Mouse (Mus musculus) embryonic facial prominence, embryonic 13.5 days (tissue): ENCODE measurements around the gene Carnmt1. TPM values are rescaled to one million over a fixed set of nuclear protein-coding genes. Genes with fewer than 3 reads are reported as not detected.

ENCODE experiments used
- ATAC-seq: fragments of 200-750 bp; cut with Nextera tagmentation; 2 replicates; pipeline ENCODE4 v1.8.0; 2017; ENCODE audit warnings: low read depth; ENCODE audit not compliant: insufficient number of reproducible peaks, insufficient read depth, low FRiP score, low TSS enrichment
- H3K27ac ChIP-seq: fragments of 300-500 bp; sonication (generic); 2 replicates; pipeline ENCODE4 v1.5.1; 2015; ENCODE audit warnings: moderate library complexity, mild to moderate bottlenecking, inconsistent platforms
- H3K27me3 ChIP-seq: fragments of 300-500 bp; sonication (generic); 2 replicates; pipeline ENCODE4 v1.6.1; 2015; ENCODE audit warnings: mild to moderate bottlenecking, inconsistent platforms
- H3K36me3 ChIP-seq: fragments of 300-500 bp; sonication (generic); 2 replicates; pipeline ENCODE4 v1.6.1; 2015; ENCODE audit warnings: mild to moderate bottlenecking, inconsistent platforms
- H3K4me1 ChIP-seq: fragments of 300-500 bp; sonication (generic); 2 replicates; pipeline ENCODE4 v1.6.1; 2015; ENCODE audit warnings: inconsistent platforms
- H3K4me2 ChIP-seq: fragments of 300-500 bp; sonication (generic); 2 replicates; pipeline ENCODE4 v1.6.1; 2015; ENCODE audit warnings: moderate library complexity, mild to moderate bottlenecking, inconsistent platforms
- H3K4me3 ChIP-seq: fragments of 300-500 bp; sonication (generic); 2 replicates; pipeline ENCODE4 v1.5.1; 2015; ENCODE audit warnings: mild to moderate bottlenecking, inconsistent platforms
- H3K9ac ChIP-seq: fragments of 300-500 bp; sonication (generic); 2 replicates; pipeline ENCODE4 v1.6.1; 2015; ENCODE audit warnings: mild to moderate bottlenecking, inconsistent platforms
- H3K9me3 ChIP-seq: fragments of 300-500 bp; sonication (generic); 2 replicates; pipeline ENCODE4 v1.6.1; 2016; ENCODE audit warnings: inconsistent platforms
- WGBS: fragments of 180-500 bp; shearing (Covaris S2); methylation state at CpG from one replicate; pipeline ENCODE4 v1.1.7; 2015; ENCODE audit warnings: mixed read lengths; 5-methylcytosine and 5-hydroxymethylcytosine counted together
- polyA plus RNA-seq: library from polyadenylated mRNA; unstranded; fragments of >200 nt; fragmentation: Nextera tagmentation; extraction: Ambion mirVana; gene quantifications from 2 replicates; pipeline ENCODE4 v1.2.1, GENCODE M21; 2015

Carnmt1 gene
- polyA plus RNA-seq, 1 experiment from 2014 or later: 37.3 TPM

DNA sequence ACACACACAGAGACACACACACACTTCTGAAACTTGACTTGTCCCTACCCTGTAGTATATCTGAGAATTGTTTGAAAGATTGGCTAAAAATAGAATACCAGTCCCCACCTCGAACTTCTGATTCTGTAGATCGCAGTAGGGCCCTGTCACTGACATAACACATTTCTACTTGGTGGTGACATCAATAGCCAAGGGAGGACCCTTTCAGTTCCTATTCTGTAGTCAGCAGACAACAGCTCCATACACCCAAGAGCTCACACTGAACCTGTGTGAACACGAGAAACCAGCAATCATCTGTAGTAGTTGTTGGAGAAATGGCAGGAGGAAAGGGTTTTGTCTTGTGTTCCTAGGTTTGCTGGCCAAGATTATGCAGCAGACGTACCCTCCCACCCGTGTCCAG lies 15.6 kb upstream of the Carnmt1 start:
- H3K27me3 ChIP-seq: no peaks in the 10 kb centered on the region
- ATAC-seq: no peak

GRCm38 (mm10) chr19:18655999-18656398 lies 14.6 kb upstream of the Carnmt1 start:
- no peak overlapping the region for H3K4me2 ChIP-seq
- H3K4me3 ChIP-seq: no peak overlapping the region
- H3K4me1 ChIP-seq: no peaks in the 10 kb centered on the region
- no peaks in the 10 kb centered on the region for H3K27me3 ChIP-seq
- H3K36me3 ChIP-seq: no peaks in the 10 kb centered on the region
- ATAC-seq: no peak
- no peak overlapping the region for H3K9ac ChIP-seq
- no peaks in the 10 kb centered on the region for H3K9me3 ChIP-seq
- 84% methylated on average over 7 of the region's 7 CpGs for WGBS
- no peak overlapping the region for H3K27ac ChIP-seq

More for the DNA sequence above, 15.6 kb upstream of the Carnmt1 start:
- no peaks in the 10 kb centered on the region for H3K9me3 ChIP-seq
- no peak overlapping the region for H3K9ac ChIP-seq
- H3K36me3 ChIP-seq: no peaks in the 10 kb centered on the region
- WGBS: 82% methylated on average over 5 of the region's 5 CpGs
- no peak overlapping the region for H3K27ac ChIP-seq
- no peaks in the 10 kb centered on the region for H3K4me1 ChIP-seq
- no peak overlapping the region for H3K4me2 ChIP-seq
- H3K4me3 ChIP-seq: no peak overlapping the region

DNA sequence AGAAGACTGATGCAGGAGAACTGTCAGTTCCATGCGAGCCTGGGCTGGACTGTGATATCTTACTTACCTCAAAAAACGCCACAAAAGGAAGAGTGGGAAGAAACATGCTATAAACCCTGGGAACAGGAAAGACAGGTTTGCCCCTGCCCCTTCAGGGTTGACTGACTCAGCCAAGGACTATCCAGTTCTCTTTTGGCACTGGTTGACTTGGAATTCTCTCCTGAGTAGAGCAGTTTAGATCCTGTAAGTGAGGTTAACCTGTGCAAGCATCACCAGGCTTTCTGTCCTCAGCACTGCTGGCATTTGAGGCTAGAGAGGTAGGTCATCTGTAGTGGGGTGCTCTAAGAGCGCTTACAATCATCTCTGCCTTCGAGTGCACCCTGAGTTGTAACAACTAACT lies 12.1 kb upstream of the Carnmt1 start:
- Histone ChIP-seq H3K27ac (no peak overlapping the region), H3K4me3 (no peak overlapping the region), H3K27me3 (no peaks in the 10 kb centered on the region), H3K4me2 (no peak overlapping the region), H3K36me3 (no peaks in the 10 kb centered on the region), H3K9ac (no peak overlapping the region), H3K4me1 (no peaks in the 10 kb centered on the region), H3K9me3 (no peaks in the 10 kb centered on the region)
- no peak for ATAC-seq
- 57% methylated on average over 4 of the region's 4 CpGs for WGBS

DNA sequence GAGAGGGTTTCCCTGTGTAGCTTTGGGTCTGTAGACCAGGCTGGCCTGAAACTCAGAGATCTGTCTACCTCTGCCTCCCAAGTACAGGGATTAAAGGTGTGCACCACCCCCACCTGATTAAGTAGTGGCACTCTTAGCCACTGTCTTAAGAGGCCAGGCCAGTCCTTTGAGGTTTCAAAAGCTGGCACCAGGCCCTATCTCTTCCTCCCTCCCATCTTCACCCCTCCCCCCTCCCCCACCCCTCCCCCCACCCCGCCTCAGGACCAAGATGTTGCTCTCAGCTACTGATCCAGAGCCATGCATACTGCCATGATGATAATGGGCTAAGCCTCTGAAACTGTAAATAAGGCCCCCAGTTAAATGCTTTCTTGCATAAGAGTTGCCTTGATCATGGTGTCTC lies 11.2 kb upstream of the Carnmt1 start:
- H3K27me3 ChIP-seq: no peaks in the 10 kb centered on the region
- H3K9me3 ChIP-seq: no peaks in the 10 kb centered on the region
- ATAC-seq: no peak
- no peak overlapping the region for H3K9ac ChIP-seq
- no peaks in the 10 kb centered on the region for H3K36me3 ChIP-seq
- H3K4me3 ChIP-seq: no peak overlapping the region
- no peak overlapping the region for H3K27ac ChIP-seq
- no peaks in the 10 kb centered on the region for H3K4me1 ChIP-seq
- 50% methylated on average over 1 of the region's 1 CpGs for WGBS
- no peak overlapping the region for H3K4me2 ChIP-seq

GRCm38 (mm10) chr19:18660466-18660865 lies 10.1 kb upstream of the Carnmt1 start:
- no peak overlapping the region for H3K4me2 ChIP-seq
- H3K9ac ChIP-seq: no peak overlapping the region
- H3K36me3 ChIP-seq: no peaks in the 10 kb centered on the region
- ATAC-seq: no peak
- no peak overlapping the region for H3K4me3 ChIP-seq
- no peaks in the 10 kb centered on the region for H3K27me3 ChIP-seq
- no peak overlapping the region for H3K27ac ChIP-seq
- WGBS: 76% methylated on average over 3 of the region's 3 CpGs
- no peaks in the 10 kb centered on the region for H3K4me1 ChIP-seq
- no peaks in the 10 kb centered on the region for H3K9me3 ChIP-seq

DNA sequence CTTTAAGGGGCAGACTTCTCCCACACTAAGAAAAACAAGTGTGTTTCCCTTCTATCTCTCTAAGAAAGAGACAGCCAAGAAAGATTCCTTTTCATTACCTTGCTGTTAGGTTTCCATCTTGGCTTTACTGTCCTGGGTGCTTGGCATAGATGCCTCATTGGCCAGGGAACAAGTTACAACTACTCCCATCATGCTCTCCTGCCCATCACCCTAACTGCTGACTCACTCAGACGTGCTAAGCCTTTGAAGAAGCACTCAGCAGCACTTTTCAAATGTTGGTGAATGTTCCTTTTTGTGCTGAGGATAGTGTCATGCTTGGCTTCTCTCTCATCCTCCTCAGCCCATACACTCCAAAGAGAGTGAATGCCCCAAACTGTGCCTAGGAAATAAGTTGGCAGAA lies 8.9 kb upstream of the Carnmt1 start:
- no peak for ATAC-seq
- Histone ChIP-seq H3K9ac (no peak overlapping the region), H3K27ac (no peak overlapping the region), H3K27me3 (no peaks in the 10 kb centered on the region), H3K9me3 (no peaks in the 10 kb centered on the region), H3K36me3 (no peaks in the 10 kb centered on the region), H3K4me2 (no peak overlapping the region), H3K4me1 (no peaks in the 10 kb centered on the region), H3K4me3 (no peak overlapping the region)
- WGBS: 49% methylated on average over 1 of the region's 1 CpGs

- 73% methylated on average over 2 of the region's 2 CpGs for WGBS
- H3K9ac ChIP-seq: no peak overlapping the region
- peaks cover 4% of the 10 kb centered on the region; the same call in 1 of the 2 replicates for H3K4me1 ChIP-seq
- H3K36me3 ChIP-seq: no peaks in the 10 kb centered on the region
- no peaks in the 10 kb centered on the region for H3K27me3 ChIP-seq
- no peak overlapping the region for H3K27ac ChIP-seq
- H3K9me3 ChIP-seq: no peaks in the 10 kb centered on the region
- no peak overlapping the region for H3K4me3 ChIP-seq
- ATAC-seq: no peak
- no peak overlapping the region for H3K4me2 ChIP-seq
These were observed 6.7 kb upstream of the Carnmt1 start for GRCm38 (mm10) chr19:18663904-18664303.

DNA sequence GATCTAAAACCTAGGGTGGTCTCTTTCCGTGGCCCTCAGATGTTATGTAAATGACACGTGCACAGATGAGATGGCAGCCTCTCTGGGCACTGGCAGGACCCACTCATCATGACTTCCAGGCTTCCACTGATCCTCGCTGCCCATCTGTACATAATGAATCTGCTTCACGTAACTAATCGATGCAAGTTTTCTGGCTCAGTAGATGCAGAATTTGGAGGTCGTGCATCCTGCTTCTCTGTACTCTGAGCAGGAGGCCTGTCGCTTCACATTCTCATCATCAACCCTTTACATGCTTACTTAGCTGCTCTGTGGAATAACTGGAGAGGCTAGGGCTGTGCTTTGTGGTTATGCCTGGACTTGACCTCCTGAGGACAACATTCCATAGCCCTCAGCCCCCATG lies 3.6 kb upstream of the Carnmt1 start:
- H3K27ac ChIP-seq: no peak overlapping the region
- no peaks in the 10 kb centered on the region for H3K27me3 ChIP-seq
- H3K4me3 ChIP-seq: no peak overlapping the region
- H3K4me2 ChIP-seq: no peak overlapping the region
- H3K36me3 ChIP-seq: no peaks in the 10 kb centered on the region
- 52% methylated on average over 7 of the region's 7 CpGs for WGBS
- no peaks in the 10 kb centered on the region for H3K9me3 ChIP-seq
- no peak for ATAC-seq
- no peak overlapping the region for H3K9ac ChIP-seq
- H3K4me1 ChIP-seq: peaks cover 13% of the 10 kb centered on the region; the same call in 1 of the 2 replicates

- H3K4me1 ChIP-seq: peaks cover 29% of the 10 kb centered on the region
- H3K9ac ChIP-seq: no peak overlapping the region
- no peak overlapping the region for H3K4me3 ChIP-seq
- no peak for ATAC-seq
- no peak overlapping the region for H3K4me2 ChIP-seq
- no peaks in the 10 kb centered on the region for H3K9me3 ChIP-seq
- peak overlapping the region; percentile 89 for H3K27ac ChIP-seq
- no peaks in the 10 kb centered on the region for H3K27me3 ChIP-seq
- 93% methylated on average over 7 of the region's 7 CpGs for WGBS
- no peaks in the 10 kb centered on the region for H3K36me3 ChIP-seq
These were observed 1.0 kb upstream of the Carnmt1 start for GRCm38 (mm10) chr19:18669551-18669950.

DNA sequence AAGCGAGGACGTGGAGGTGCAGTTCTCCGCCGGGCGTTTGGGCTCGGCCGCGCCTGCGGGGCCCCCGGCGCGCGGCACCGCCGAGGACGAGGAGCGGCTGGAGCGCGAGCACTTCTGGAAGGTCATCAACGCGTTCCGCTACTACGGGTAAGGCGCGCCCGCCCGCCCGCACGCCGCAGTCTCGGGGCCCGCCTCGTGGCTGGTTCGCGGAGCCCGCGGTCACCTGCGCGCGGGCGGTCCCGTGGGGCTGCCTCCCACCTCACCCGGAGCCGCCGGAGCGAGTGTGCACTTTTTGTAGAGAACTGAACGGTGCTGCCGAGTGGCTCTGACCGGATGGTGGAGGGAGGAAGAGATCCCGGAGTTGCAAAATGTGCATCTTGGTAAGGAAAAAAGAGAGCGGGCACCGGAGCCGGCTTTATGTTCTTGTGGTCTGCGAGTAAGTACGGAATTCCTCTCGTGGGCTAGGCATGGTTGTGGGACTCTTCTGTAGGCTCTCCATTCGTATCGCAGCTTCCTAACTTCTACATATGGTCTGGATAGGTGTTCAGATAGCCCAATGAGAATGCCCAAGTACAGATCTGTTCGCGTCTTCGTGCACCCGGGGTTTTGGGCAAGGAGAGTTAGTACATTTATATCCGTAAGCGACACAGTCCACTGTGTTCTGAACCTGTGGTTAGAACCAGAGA lies 635 bp downstream of the Carnmt1 start:
- peak overlapping the region; percentile 74 for H3K4me2 ChIP-seq
- ATAC-seq: peak; percentile 46
- H3K27me3 ChIP-seq: no peaks in the 10 kb centered on the region
- H3K4me3 ChIP-seq: peak overlapping the region; percentile 82
- H3K27ac ChIP-seq: peak overlapping the region; percentile 89
- H3K4me1 ChIP-seq: peaks cover 33% of the 10 kb centered on the region
- no peaks in the 10 kb centered on the region for H3K36me3 ChIP-seq
- H3K9me3 ChIP-seq: no peaks in the 10 kb centered on the region
- H3K9ac ChIP-seq: peak overlapping the region; percentile 90
- WGBS: under 1% methylated on average over 60 of the region's 64 CpGs

DNA sequence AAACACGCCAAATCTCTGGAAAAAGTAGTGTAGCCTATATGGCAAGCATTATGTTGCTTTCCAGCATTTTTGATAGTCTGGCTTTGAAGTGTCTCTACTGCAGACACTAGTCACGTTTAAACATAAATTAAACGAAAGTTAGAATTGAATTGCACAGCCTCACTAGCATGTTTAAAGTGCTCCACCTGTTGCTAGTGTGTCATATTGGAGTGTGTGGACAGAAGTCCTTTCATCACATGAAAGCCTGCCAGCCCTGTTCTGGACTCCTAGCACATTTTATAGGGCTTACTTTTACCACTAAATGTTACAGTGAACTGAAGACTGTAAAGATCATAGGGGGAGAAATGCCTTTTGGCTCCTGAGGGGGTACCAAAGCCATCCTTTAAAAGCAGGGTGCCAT lies 1.9 kb downstream of the Carnmt1 start:
- Histone ChIP-seq H3K36me3 (no peaks in the 10 kb centered on the region), H3K9me3 (no peaks in the 10 kb centered on the region), H3K27ac (no peak overlapping the region), H3K4me1 (peaks cover 31% of the 10 kb centered on the region), H3K4me2 (peak overlapping the region; percentile 74), H3K27me3 (no peaks in the 10 kb centered on the region), H3K9ac (no peak overlapping the region), H3K4me3 (peak overlapping the region; percentile 82)
- ATAC-seq: no peak
- 63% methylated on average over 3 of the region's 3 CpGs for WGBS

- peak overlapping the region; percentile 54 for H3K9ac ChIP-seq
- no peaks in the 10 kb centered on the region for H3K36me3 ChIP-seq
These were observed 2.6 kb downstream of the Carnmt1 start for GRCm38 (mm10) chr19:18673116-18673515.

More at GRCm38 (mm10) chr19:18673116-18673515, 2.6 kb downstream of the Carnmt1 start:
- Histone ChIP-seq H3K4me2 (peak overlapping the region; percentile 74), H3K27me3 (no peaks in the 10 kb centered on the region), H3K4me1 (peaks cover 31% of the 10 kb centered on the region), H3K4me3 (peak overlapping the region; percentile 82), H3K9me3 (no peaks in the 10 kb centered on the region), H3K27ac (no peak overlapping the region)
- ATAC-seq: no peak
- WGBS: 24% methylated on average over 4 of the region's 4 CpGs
